Mouse (Mus musculus) CH12.LX (cell line): Measurements from ENCODE around the gene Fam198a. TPM values are rescaled to one million over a fixed set of nuclear protein-coding genes. Genes with fewer than 3 reads are reported as not detected.

Experiments
- DNase-seq: peaks from one replicate; pipeline ENCODE4 v3.0.0-alpha.2; 2013; ENCODE audit errors: extremely low read depth
- H3K27ac ChIP-seq: 2 replicates; pipeline ENCODE4 v1.5.1; 2012; ENCODE audit warnings: low read depth, mild to moderate bottlenecking, control low read depth, moderate library complexity; ENCODE audit not compliant: insufficient read depth
- H3K27me3 ChIP-seq: replicated peaks from 2 replicates; pipeline ENCODE3; 2012; ENCODE audit warnings: inconsistent platforms
- H3K36me3 ChIP-seq, 2 experiments: replicated peaks in 1 of 2; 2 replicates each; pipeline versions ENCODE3 to v1.6.1; 2012; ENCODE audit warnings: inconsistent platforms in 1 of 2, low read length in 1 of 2, mild to moderate bottlenecking in 1 of 2, mixed read lengths in 1 of 2, moderate library complexity in 1 of 2; ENCODE audit not compliant: control insufficient read depth in 1 of 2, insufficient read depth in 1 of 2
- H3K4me1 ChIP-seq, 2 experiments: 2 replicates each; pipeline ENCODE4 v1.6.1; 2012; ENCODE audit warnings: inconsistent platforms in 1 of 2, moderate library complexity in 1 of 2; ENCODE audit not compliant: insufficient read depth in 2 of 2, control insufficient read depth in 1 of 2
- H3K4me2 ChIP-seq: 2 replicates; pipeline ENCODE4 v1.6.1; 2012; ENCODE audit warnings: low read depth, mild to moderate bottlenecking, control low read depth; ENCODE audit not compliant: poor library complexity, insufficient read depth, severe bottlenecking
- H3K4me3 ChIP-seq, 3 experiments: fragments of 150-350 bp in 1 of 3; sonication (generic) in 1 of 3; replicated peaks in 1 of 3; 2 replicates each; pipeline versions ENCODE3 to v1.5.1; 2011 to 2012; ENCODE audit warnings: low read depth in 2 of 3, low read length in 2 of 3, mild to moderate bottlenecking in 2 of 3, moderate library complexity in 2 of 3, control low read depth in 1 of 3, improper control_type of control experiment in 1 of 3, inconsistent platforms in 1 of 3, mixed read lengths in 1 of 3; ENCODE audit not compliant: poor library complexity in 1 of 3
- H3K79me2 ChIP-seq: replicated peaks from 2 replicates; pipeline ENCODE4 v1.6.1; 2012; ENCODE audit warnings: mild to moderate bottlenecking, moderate library complexity; ENCODE audit not compliant: control insufficient read depth, poor library complexity, insufficient read depth, severe bottlenecking; ENCODE audit errors: extremely low read depth
- H3K9ac ChIP-seq: 2 replicates; pipeline ENCODE4 v1.6.1; 2012; ENCODE audit warnings: low read depth, mild to moderate bottlenecking, control low read depth, moderate library complexity; ENCODE audit not compliant: insufficient read depth
- H3K9me3 ChIP-seq: replicated peaks from 2 replicates; pipeline ENCODE3; 2012; ENCODE audit warnings: low read length, inconsistent platforms, mixed read lengths
- BHLHE40 ChIP-seq: IDR thresholded peaks from 2 replicates; pipeline ENCODE4 v1.6.1; 2011; ENCODE audit warnings: mild to moderate bottlenecking, low read depth, low read length, improper control_type of control experiment
- CHD1 ChIP-seq: IDR thresholded peaks from 2 replicates; pipeline ENCODE4 v1.6.1; 2012; ENCODE audit warnings: low read depth, low read length, improper control_type of control experiment, inconsistent platforms
- CTCF ChIP-seq, 2 experiments: IDR thresholded peaks in 1 of 2; conservative IDR thresholded peaks in 1 of 2; 2 replicates each; pipeline ENCODE4 v1.5.1; 2011 to 2012; ENCODE audit warnings: low read depth in 2 of 2, low read length in 2 of 2, improper control_type of control experiment in 1 of 2, inconsistent platforms in 1 of 2, mild to moderate bottlenecking in 1 of 2, moderate library complexity in 1 of 2
- E2F4 ChIP-seq: IDR thresholded peaks from 2 replicates; pipeline ENCODE4 v1.6.1; 2011; ENCODE audit warnings: low read depth, low read length, improper control_type of control experiment; ENCODE audit not compliant: insufficient replicate concordance
- EP300 ChIP-seq: IDR thresholded peaks from 2 replicates; pipeline ENCODE4 v1.6.1; 2011; ENCODE audit warnings: low read length, improper control_type of control experiment
- ETS1 ChIP-seq: conservative IDR thresholded peaks from 2 replicates; pipeline ENCODE4 v1.6.1; 2012; ENCODE audit warnings: low read depth, mild to moderate bottlenecking, inconsistent platforms, low read length, improper control_type of control experiment, moderate library complexity
- GABPA ChIP-seq: IDR thresholded peaks from 2 replicates; pipeline ENCODE4 v1.6.1; 2012; ENCODE audit warnings: low read depth, low read length, improper control_type of control experiment, inconsistent platforms; ENCODE audit not compliant: insufficient replicate concordance
- HCFC1 ChIP-seq: IDR thresholded peaks from 2 replicates; pipeline ENCODE4 v1.6.1; 2012; ENCODE audit warnings: low read depth, mild to moderate bottlenecking, inconsistent platforms, low read length, improper control_type of control experiment
- IRF4 ChIP-seq: IDR thresholded peaks from 2 replicates; pipeline ENCODE4 v1.6.1; 2014; ENCODE audit warnings: low read depth, mild to moderate bottlenecking, inconsistent platforms, low read length, improper control_type of control experiment
- JUN ChIP-seq: IDR thresholded peaks from 2 replicates; pipeline ENCODE4 v1.6.1; 2011; ENCODE audit warnings: low read depth, mild to moderate bottlenecking, low read length, improper control_type of control experiment, moderate library complexity; ENCODE audit not compliant: insufficient read depth
- JUND ChIP-seq: conservative IDR thresholded peaks from 2 replicates; pipeline ENCODE4 v1.6.1; 2011; ENCODE audit warnings: low read depth, low read length, improper control_type of control experiment
- MAX ChIP-seq: IDR thresholded peaks from 2 replicates; pipeline ENCODE4 v1.6.1; 2011; ENCODE audit warnings: low read length, improper control_type of control experiment
- MEF2A ChIP-seq: IDR thresholded peaks from 2 replicates; pipeline ENCODE4 v1.6.1; 2014; ENCODE audit warnings: low read depth, mild to moderate bottlenecking, inconsistent platforms, low read length, improper control_type of control experiment, borderline replicate concordance
- MYC ChIP-seq: IDR thresholded peaks from 2 replicates; pipeline ENCODE4 v1.6.1; 2011; ENCODE audit warnings: low read depth, mild to moderate bottlenecking, improper control_type of control experiment, low read length
- NRF1 ChIP-seq: IDR thresholded peaks from 2 replicates; pipeline ENCODE4 v1.6.1; 2014; ENCODE audit warnings: low read depth, mild to moderate bottlenecking, inconsistent platforms, low read length, improper control_type of control experiment, moderate library complexity
- POLR2A ChIP-seq: IDR thresholded peaks from 2 replicates; pipeline ENCODE4 v1.6.1; 2011; ENCODE audit warnings: low read depth, mild to moderate bottlenecking, improper control_type of control experiment, low read length
- RAD21 ChIP-seq: IDR thresholded peaks from 2 replicates; pipeline ENCODE4 v1.6.1; 2011; ENCODE audit warnings: low read depth, mild to moderate bottlenecking, low read length, improper control_type of control experiment, moderate library complexity
- RCOR1 ChIP-seq: conservative IDR thresholded peaks from 2 replicates; pipeline ENCODE4 v1.6.1; 2012; ENCODE audit warnings: low read depth, mild to moderate bottlenecking, inconsistent platforms, low read length, improper control_type of control experiment
- SMC3 ChIP-seq: IDR thresholded peaks from 2 replicates; pipeline ENCODE4 v1.6.1; 2011; ENCODE audit warnings: low read depth, low read length, improper control_type of control experiment
- TBP ChIP-seq: conservative IDR thresholded peaks from 2 replicates; pipeline ENCODE4 v1.6.1; 2011; ENCODE audit warnings: low read depth, low read length, improper control_type of control experiment
- USF2 ChIP-seq: conservative IDR thresholded peaks from 2 replicates; pipeline ENCODE4 v1.6.1; 2011; ENCODE audit warnings: low read depth, low read length, improper control_type of control experiment
- ZC3H11A ChIP-seq: IDR thresholded peaks from 2 replicates; pipeline ENCODE4 v1.6.1; 2012; ENCODE audit warnings: low read depth, mild to moderate bottlenecking, inconsistent platforms, low read length, improper control_type of control experiment
- ZKSCAN1 ChIP-seq: IDR thresholded peaks from 2 replicates; pipeline ENCODE4 v1.6.1; 2012; ENCODE audit warnings: low read depth, inconsistent platforms, low read length, improper control_type of control experiment, borderline replicate concordance
- ZMIZ1 ChIP-seq: IDR thresholded peaks from 2 replicates; pipeline ENCODE4 v1.6.1; 2012; ENCODE audit warnings: low read depth, mild to moderate bottlenecking, inconsistent platforms, low read length, improper control_type of control experiment
- ZNF384 ChIP-seq: IDR thresholded peaks from 2 replicates; pipeline ENCODE4 v1.6.1; 2012; ENCODE audit warnings: low read depth, low read length, improper control_type of control experiment, inconsistent platforms
- dilution Hi-C: fragments of 300-500 bp; cut with MboI; formaldehyde crosslinking; loops from 2 replicates; pipeline ENCODE4 v1.14.3; 2020; ENCODE audit warnings: low sequenced_read_pairs; ENCODE audit not compliant: extremely low pct_unique_long_range_greater_than_20kb, extremely low pct_ligation_motif_present
- in situ Hi-C: fragments of 300-500 bp; cut with MboI; formaldehyde crosslinking; loops from 3 replicates; pipeline ENCODE4 v1.14.3; 2019; ENCODE audit warnings: low sequenced_read_pairs, low pct_ligation_motif_present, low pct_unique_long_range_greater_than_20kb, mixed read lengths
- polyA plus RNA-seq: library from polyadenylated mRNA; unstranded; fragments of >175 nt; gene quantifications from 2 replicates; pipeline ENCODE4 v1.2.1, GENCODE M21; 2012; ENCODE audit warnings: low read depth; ENCODE audit not compliant: insufficient read length
- total RNA-seq, 2 experiments: library from RNA; depleted of rRNA; stranded (reverse); fragments of 300-350 nt in 1 of 2; fragments of >200 nt in 1 of 2; gene quantifications; 2 replicates each; pipeline ENCODE4 v1.2.3; 2012 to 2014

Gene Fam198a
- total and polyA plus RNA-seq, 3 experiments = 0.40 to 0.93 (median 0.59) TPM

DNA sequence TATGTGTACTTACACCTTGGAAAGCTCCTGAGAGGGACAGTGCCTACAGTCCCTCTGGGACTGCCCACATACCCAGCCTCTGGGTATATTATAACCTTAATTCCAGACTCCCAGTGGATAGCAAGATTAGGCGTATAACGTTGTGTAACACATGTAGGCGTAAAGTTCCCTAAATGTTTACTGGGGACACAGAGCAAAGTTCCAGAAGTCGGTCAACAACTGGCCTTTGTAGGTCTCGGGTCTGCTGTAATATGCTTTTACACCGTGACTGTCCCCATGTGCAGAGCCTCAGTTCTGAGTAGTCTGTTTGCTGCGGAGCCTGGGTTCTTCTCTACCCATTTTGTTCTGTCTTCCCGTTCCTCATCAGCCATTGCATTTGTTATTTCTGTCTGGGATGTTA is 27.3 kb upstream of the Fam198a start:
- in situ Hi-C loops (no loop called here), dilution Hi-C loops (no loop called here)
- Histone ChIP-seq H3K79me2 (no peaks in the 10 kb centered on the region), H3K36me3 (no peaks in the 10 kb centered on the region), H3K9ac (no peak overlapping the region), H3K4me1 (peaks cover 37 to 65% of the 10 kb centered on the region in 2 experiments), H3K27me3 (no peaks in the 10 kb centered on the region), H3K4me2 (no peak overlapping the region), H3K9me3 (peaks cover 5% of the 10 kb centered on the region), H3K4me3 (no peak overlapping the region), H3K27ac (no peak overlapping the region)
- no peak for DNase-seq
- TF ChIP-seq CHD1 (no peak), JUN (no peak), EP300 (no peak), HCFC1 (no peak), RCOR1 (no peak), NRF1 (no peak), ZKSCAN1 (no peak), ZMIZ1 (no peak), ZC3H11A (no peak), CTCF (conservative IDR thresholded peaks at IDR 0.05 in 1 of 2, IDR thresholded peaks at IDR 0.05 in 1 of 2; ENCODE audit: low read depth in 2 of 2, low read length in 2 of 2) (no peak), SMC3 (no peak), E2F4 (no peak), RAD21 (no peak), MAX (no peak), IRF4 (no peak)

- H3K9me3 ChIP-seq = peaks cover 5% of the 10 kb centered on the region
- DNase-seq = no peak
- H3K27ac ChIP-seq = no peak overlapping the region
- no peak overlapping the region for H3K4me3 ChIP-seq
- in situ Hi-C loops (no loop called here), dilution Hi-C loops (no loop called here)
- H3K9ac ChIP-seq = no peak overlapping the region
- peaks cover 35 to 65% of the 10 kb centered on the region in 2 experiments for H3K4me1 ChIP-seq
- no peaks in the 10 kb centered on the region for H3K79me2 ChIP-seq
- no peaks in the 10 kb centered on the region for H3K27me3 ChIP-seq
- no peaks in the 10 kb centered on the region for H3K36me3 ChIP-seq
- H3K4me2 ChIP-seq = no peak overlapping the region
- no peak for TF ChIP-seq POLR2A
- TF ChIP-seq TBP = no peak
- no peak for TF ChIP-seq CHD1
- TF ChIP-seq ZNF384 = no peak
- TF ChIP-seq GABPA = no peak
- no peak for TF ChIP-seq MEF2A
- TF ChIP-seq MYC = no peak
- TF ChIP-seq JUND = no peak
- TF ChIP-seq ETS1 = no peak
- TF ChIP-seq E2F4 = no peak
- no peak for TF ChIP-seq USF2
- TF ChIP-seq BHLHE40 = no peak
- TF ChIP-seq, all 38 proteins: peak for 0
These were observed 26.9 kb upstream of the Fam198a start for GRCm38 (mm10) chr9:121923906-121924305.
